Mouse (Mus musculus) lung, embryonic 14.5 days (tissue): Measurements from ENCODE around the gene 2410137M14Rik. TPM values are rescaled to one million over a fixed set of nuclear protein-coding genes. Genes with fewer than 3 reads are reported as not detected.
A peak's percentile ranks its signal among the peaks of the same experiment; 100 is the strongest.

Experiments
- ATAC-seq: fragments of 200-750 bp; cut with Nextera tagmentation; 2 replicates; pipeline ENCODE4 v1.8.0; 2017; ENCODE audit warnings: mild to moderate bottlenecking, moderate TSS enrichment, moderate library complexity; ENCODE audit not compliant: insufficient read depth
- DNase-seq: peaks from one replicate; pipeline ENCODE4 v3.0.0-alpha.2; 2015
- H3K27ac ChIP-seq: fragments of 300-500 bp; sonication (generic); 2 replicates; pipeline ENCODE4 v1.5.1; 2014; ENCODE audit warnings: low read depth, mild to moderate bottlenecking, moderate library complexity
- H3K27me3 ChIP-seq: fragments of 300-500 bp; sonication (generic); 2 replicates; pipeline ENCODE4 v1.6.1; 2014; ENCODE audit warnings: low read length, control low read depth; ENCODE audit not compliant: insufficient read depth
- H3K36me3 ChIP-seq: fragments of 300-500 bp; sonication (generic); 2 replicates; pipeline ENCODE4 v1.6.1; 2014; ENCODE audit warnings: control low read depth; ENCODE audit not compliant: insufficient read depth
- H3K4me1 ChIP-seq: fragments of 300-500 bp; sonication (generic); 2 replicates; pipeline ENCODE4 v1.6.1; 2014; ENCODE audit warnings: antibody characterized with exemption, control low read depth; ENCODE audit not compliant: insufficient read depth
- H3K4me2 ChIP-seq: fragments of 300-500 bp; sonication (generic); 2 replicates; pipeline ENCODE4 v1.6.1; 2014; ENCODE audit warnings: mild to moderate bottlenecking
- H3K4me3 ChIP-seq: fragments of 300-500 bp; sonication (generic); 2 replicates; pipeline ENCODE4 v1.5.1; 2014; ENCODE audit warnings: low read depth, low read length
- H3K9ac ChIP-seq: fragments of 300-500 bp; sonication (generic); 2 replicates; pipeline ENCODE4 v1.6.1; 2014
- H3K9me3 ChIP-seq: fragments of 300-500 bp; sonication (generic); 2 replicates; pipeline ENCODE4 v1.6.1; 2016; ENCODE audit warnings: low read depth, low read length, control low read depth
- CTCF ChIP-seq: IDR thresholded peaks from 2 replicates; pipeline ENCODE4 v1.5.1; 2016; ENCODE audit warnings: antibody characterized with exemption, low read depth
- WGBS: fragments of 180-500 bp; shearing (Covaris S2); extraction: QIAGEN DNeasy Blood & Tissue Kit; methylation state at CpG from one replicate; pipeline ENCODE4 v1.1.7; 2014; 5-methylcytosine and 5-hydroxymethylcytosine counted together
- polyA plus RNA-seq: library from polyadenylated mRNA; unstranded; fragments of >200 nt; fragmentation: Nextera tagmentation; extraction: Ambion mirVana; gene quantifications from 2 replicates; pipeline ENCODE4 v1.2.1, GENCODE M21; 2014

The 2410137M14Rik gene
- polyA plus RNA-seq, 1 experiment from 2014 or later, result not detected

DNA sequence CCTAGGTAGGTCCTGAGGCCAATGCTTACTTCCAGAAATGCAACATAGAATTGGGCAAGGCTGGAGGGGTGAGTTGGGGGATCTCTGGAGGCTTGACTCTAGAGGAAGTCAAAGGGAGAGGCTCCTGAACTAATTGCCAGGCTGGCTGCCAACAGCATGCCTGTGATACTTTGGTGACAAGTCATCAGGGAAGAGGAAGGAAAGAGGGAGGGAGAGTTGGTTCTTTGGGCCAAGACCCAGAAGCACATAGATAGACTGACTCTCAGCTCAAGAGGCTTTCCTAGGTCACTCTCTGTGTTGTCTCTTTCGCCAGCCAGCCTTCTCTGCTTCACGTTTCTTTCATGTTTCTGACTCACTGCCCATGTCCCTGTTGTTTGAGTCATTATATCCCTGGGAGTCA lies 49.2 kb downstream of the 2410137M14Rik start:
- no peak for TF ChIP-seq CTCF
- H3K4me1 ChIP-seq, result no peaks in the 10 kb centered on the region
- no peak overlapping the region for H3K27ac ChIP-seq
- H3K4me2 ChIP-seq, result no peak overlapping the region
- H3K27me3 ChIP-seq, result 0 out of 2 replicates have a peak, but pooled peaks cover 5% of the 10 kb centered on the region
- H3K36me3 ChIP-seq, result no peaks in the 10 kb centered on the region
- no peak overlapping the region for H3K4me3 ChIP-seq
- DNase-seq, result peak; percentile 32
- ATAC-seq, result no peak
- H3K9me3 ChIP-seq, result no peaks in the 10 kb centered on the region
- no peak overlapping the region for H3K9ac ChIP-seq
- 40% methylated on average over 2 of the region's 2 CpGs for WGBS

DNA sequence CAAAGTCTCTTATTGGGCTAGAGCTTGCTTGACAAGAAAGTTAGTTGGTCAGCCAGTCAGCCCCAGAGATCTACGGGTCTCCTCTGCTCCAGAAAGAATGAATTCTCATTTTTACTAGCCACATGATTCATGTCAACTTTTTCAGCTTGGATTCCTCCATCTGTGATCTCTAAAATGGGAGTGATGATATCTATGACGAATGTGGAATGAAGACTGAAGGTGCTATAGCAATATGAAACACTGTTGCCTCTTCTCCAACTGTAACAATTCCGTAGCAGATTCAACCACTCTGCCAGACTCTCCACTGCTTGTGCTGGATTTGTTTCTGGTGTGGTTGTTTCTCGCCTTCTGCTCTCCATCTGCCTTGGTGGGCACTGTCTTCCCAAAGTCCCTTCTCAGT lies 49.9 kb downstream of the 2410137M14Rik start:
- WGBS, result 72% methylated on average over 4 of the region's 4 CpGs

DNA sequence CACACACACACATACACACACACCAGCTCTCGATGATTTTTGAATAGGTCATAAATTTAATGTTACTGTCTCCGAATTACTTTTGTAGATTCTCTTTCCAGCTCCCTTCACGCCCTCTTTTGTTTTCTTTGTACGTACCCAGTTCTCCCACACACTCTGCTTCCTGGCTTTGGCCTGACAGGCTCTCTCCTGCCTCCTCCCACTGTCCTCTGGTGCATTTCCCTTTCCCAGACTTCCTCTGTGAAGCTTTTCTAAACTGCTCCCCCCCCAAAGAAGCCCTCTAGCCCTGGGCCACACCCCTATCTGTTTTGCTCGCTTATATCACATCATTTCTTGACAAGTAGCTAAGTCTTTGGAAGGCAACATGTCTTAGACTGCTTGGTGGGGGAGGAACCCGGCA lies 50.8 kb downstream of the 2410137M14Rik start:
- Histone ChIP-seq H3K4me3 (no peak overlapping the region), H3K4me2 (no peak overlapping the region), H3K9ac (no peak overlapping the region), H3K4me1 (no peaks in the 10 kb centered on the region), H3K27ac (no peak overlapping the region), H3K9me3 (no peaks in the 10 kb centered on the region), H3K27me3 (no peaks in the 10 kb centered on the region), H3K36me3 (no peaks in the 10 kb centered on the region)
- no peak for TF ChIP-seq CTCF
- DNase-seq (no peak), ATAC-seq (no peak)
- 59% methylated on average over 6 of the region's 6 CpGs for WGBS

More for the DNA sequence above, 49.9 kb downstream of the 2410137M14Rik start:
- 0 out of 2 replicates have a peak, but pooled peaks cover 5% of the 10 kb centered on the region for H3K27me3 ChIP-seq
- no peak overlapping the region for H3K4me3 ChIP-seq
- H3K4me2 ChIP-seq, result no peak overlapping the region
- H3K36me3 ChIP-seq, result no peaks in the 10 kb centered on the region
- ATAC-seq (no peak), DNase-seq (no peak)
- H3K27ac ChIP-seq, result no peak overlapping the region
- H3K9ac ChIP-seq, result no peak overlapping the region
- H3K9me3 ChIP-seq, result no peaks in the 10 kb centered on the region
- no peaks in the 10 kb centered on the region for H3K4me1 ChIP-seq
- TF ChIP-seq CTCF, result no peak

GRCm38 (mm10) chr17:36929236-36929932 lies 51.7 kb downstream of the 2410137M14Rik start:
- ATAC-seq (no peak), DNase-seq (no peak)
- no peaks in the 10 kb centered on the region for H3K4me1 ChIP-seq
- no peak overlapping the region for H3K27ac ChIP-seq
- no peaks in the 10 kb centered on the region for H3K36me3 ChIP-seq
- 66% methylated on average over 12 of the region's 12 CpGs for WGBS
- no peaks in the 10 kb centered on the region for H3K9me3 ChIP-seq
- H3K4me3 ChIP-seq, result no peak overlapping the region
- no peak for TF ChIP-seq CTCF
- no peaks in the 10 kb centered on the region for H3K27me3 ChIP-seq
- no peak overlapping the region for H3K9ac ChIP-seq
- no peak overlapping the region for H3K4me2 ChIP-seq

Other genes starting within 250 kb of the 2410137M14Rik start
- gene H2-M10.5, start 208.3 kb downstream of the 2410137M14Rik start, polyA plus RNA-seq, result not detected in 2 replicates
- not detected in 2 replicates for gene H2-M10.6, start 169.1 kb downstream of the 2410137M14Rik start, polyA plus RNA-seq
- gene Trim26, start 144.1 kb downstream of the 2410137M14Rik start, polyA plus RNA-seq, result 33.1 and 35.0 TPM in 2 replicates
- gene Trim15, start 114.0 kb downstream of the 2410137M14Rik start, polyA plus RNA-seq, result 0.11 and 0.16 TPM in 2 replicates
- 2.6 and 3.4 TPM in 2 replicates for gene Trim10, start 111.7 kb downstream of the 2410137M14Rik start, polyA plus RNA-seq
- not detected in 2 replicates for gene Trim40, start 91.1 kb downstream of the 2410137M14Rik start, polyA plus RNA-seq
- gene Trim31, start 83.1 kb downstream of the 2410137M14Rik start, polyA plus RNA-seq, result 0.11 and 0.16 TPM in 2 replicates
- 0.35 and 0.53 TPM in 2 replicates for gene Rnf39, start 38.3 kb downstream of the 2410137M14Rik start, polyA plus RNA-seq
- 116 and 123 TPM in 2 replicates for gene Ppp1r11, start 29.5 kb downstream of the 2410137M14Rik start, polyA plus RNA-seq
- gene Znrd1, start 22.7 kb downstream of the 2410137M14Rik start, polyA plus RNA-seq, result 102 and 109 TPM in 2 replicates
- gene Znrd1as, start 22.6 kb downstream of the 2410137M14Rik start, polyA plus RNA-seq, result 5.1 and 6.9 TPM in 2 replicates
- gene H2-M5, start 8.3 kb upstream of the 2410137M14Rik start, polyA plus RNA-seq, result 0.17 and 0.22 TPM in 2 replicates
- 77.5 and 80.7 TPM in 2 replicates for gene Zfp57, start 19.9 kb upstream of the 2410137M14Rik start, polyA plus RNA-seq
- gene Mog, start 42.2 kb upstream of the 2410137M14Rik start, polyA plus RNA-seq, result 0.11 and 0.13 TPM in 2 replicates
- 7.0 and 8.8 TPM in 2 replicates for gene Gabbr1, start 64.7 kb upstream of the 2410137M14Rik start, polyA plus RNA-seq
- 0.34 TPM in 1 of 2 replicates, not detected in the other for gene Olfr90, start 107.3 kb upstream of the 2410137M14Rik start, polyA plus RNA-seq
- gene Olfr91, start 117.0 kb upstream of the 2410137M14Rik start, polyA plus RNA-seq, result 0.07 TPM in 1 of 2 replicates, not detected in the other
- gene Olfr92, start 138.9 kb upstream of the 2410137M14Rik start, polyA plus RNA-seq, result not detected in 2 replicates
- not detected in 2 replicates for gene Olfr93, start 180.3 kb upstream of the 2410137M14Rik start, polyA plus RNA-seq
- not detected in 2 replicates for gene Ubd, start 212.7 kb upstream of the 2410137M14Rik start, polyA plus RNA-seq
- gene Olfr94, start 219.8 kb upstream of the 2410137M14Rik start, polyA plus RNA-seq, result not detected in 2 replicates
- not detected in 2 replicates for gene Olfr95, start 231.9 kb upstream of the 2410137M14Rik start, polyA plus RNA-seq
- gene Olfr96, start 238.9 kb upstream of the 2410137M14Rik start, polyA plus RNA-seq, result not detected in 2 replicates